ENCODE assay signal across 27 mouse cellular contexts in the genomic region with DNA sequence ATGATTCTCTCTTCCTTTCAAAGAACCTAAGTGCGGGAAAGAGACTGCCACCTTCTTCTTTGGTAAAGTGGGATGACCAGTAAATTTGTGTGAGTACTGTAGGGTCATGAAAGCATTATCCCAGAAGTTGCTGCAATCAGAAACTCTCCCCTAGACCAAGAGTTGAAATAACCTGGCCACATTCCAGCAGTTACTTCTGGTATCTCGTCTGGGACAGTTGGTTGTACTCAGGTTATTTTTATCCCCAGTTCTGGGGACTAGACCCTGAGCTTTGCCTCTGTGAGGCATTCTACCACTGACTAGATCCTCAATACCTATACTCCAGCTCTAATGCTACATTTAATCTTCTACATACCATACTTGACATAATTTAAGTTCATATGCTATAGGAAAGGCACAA.
A peak's percentile ranks its signal among the peaks of the same experiment; 100 is the strongest.
DNase-seq lines count a peak whose midpoint lies in the region; ATAC-seq and TF ChIP-seq lines count a peak whose summit lies in the region.
"Had no signal": no experiment of that assay in that cellular context is flagged by ENCODE, and none has a peak within 500 bp of the region (broad histone marks: within the 10 kb centered on the region; RNA-seq: fewer than 3 reads in every experiment).

No protein-coding gene starts in this region.

- H3K27ac ChIP-seq in heart, postnatal 0 days (ENCODE audit: low read depth) = peak overlapping the region; percentile 13; the same call in 1 of the 2 replicates
- no peak overlapping the region for H3K27ac ChIP-seq in liver, postnatal 0 days (ENCODE audit: low read depth)
- H3K27ac ChIP-seq: embryonic facial prominence, embryonic 10.5 days; forebrain, embryonic 10.5 days; hindbrain, embryonic 10.5 days; intestine, embryonic 15.5 days; midbrain, embryonic 15.5 days; neural tube, embryonic 12.5 days; stomach, embryonic 15.5 days had no signal

- 0 out of 2 replicates have a peak, but pooled peaks have one; percentile 20 for ATAC-seq in frontal cortex, adult (ENCODE audit: low TSS enrichment)
- peak; percentile 70 for ATAC-seq in heart, postnatal 0 days (ENCODE audit: insufficient read depth, low read depth)
- no peak for ATAC-seq in liver, postnatal 0 days
- ATAC-seq: forebrain, embryonic 16.5 days; hindbrain, embryonic 16.5 days; intestine, embryonic 15.5 days; midbrain, embryonic 15.5 days had no signal

- DNase-seq in frontal cortex, postnatal 10 days (ENCODE audit: low spot score in 2 of 2) = no peak
- DNase-seq in lung, postnatal 36 days = peak; percentile 3
- no peak for DNase-seq in lung, postnatal 25 days (ENCODE audit: low spot score)
- DNase-seq in heart, postnatal 0 days (ENCODE audit: low spot score) = peak; percentile 65
- DNase-seq in liver, postnatal 0 days = no peak
- no peak for DNase-seq in urinary bladder, postnatal 4 days (ENCODE audit: low spot score in 2 of 2)
- DNase-seq in right cerebral cortex, adult 2 months (ENCODE audit: low spot score in 2 of 2) = no peak
- DNase-seq: adrenal gland, postnatal 25 days; cerebellum, adult 11 months; cerebellum, adult 9-11 months; kidney, adult 9 months; kidney, postnatal 14 days; layer of hippocampus, postnatal 36 days; lung, adult 18-20 months; lung, postnatal 4 days; thymus, postnatal 4 days had no signal

- H3K27me3 ChIP-seq in heart, postnatal 0 days (ENCODE audit: control insufficient read depth, insufficient read depth, low read length) = no peaks in the 10 kb centered on the region
- H3K27me3 ChIP-seq in liver, postnatal 0 days (ENCODE audit: insufficient read depth, low read length) = 0 out of 2 replicates have a peak, but pooled peaks cover 2% of the 10 kb centered on the region
- H3K27me3 ChIP-seq: intestine, embryonic 15.5 days; midbrain, embryonic 15.5 days; neural tube, embryonic 12.5 days; stomach, embryonic 15.5 days had no signal

- peaks cover 39% of the 10 kb centered on the region for H3K4me1 ChIP-seq in heart, postnatal 0 days (ENCODE audit: control insufficient read depth, insufficient read depth)
- H3K4me1 ChIP-seq in liver, postnatal 0 days (ENCODE audit: insufficient read depth) = no peaks in the 10 kb centered on the region
- H3K4me1 ChIP-seq: hindbrain, embryonic 10.5 days; intestine, embryonic 15.5 days had no signal

- no peak for TF ChIP-seq CTCF in heart, postnatal 0 days (IDR thresholded peaks at IDR 0.05; ENCODE audit: low read depth)
- TF ChIP-seq CTCF in liver, postnatal 0 days (IDR thresholded peaks at IDR 0.05; ENCODE audit: low read depth) = no peak

- no peak for TF ChIP-seq EP300 in heart, postnatal 0 days (IDR thresholded peaks at IDR 0.05; ENCODE audit: low read depth)
- TF ChIP-seq EP300 in liver, postnatal 0 days (IDR thresholded peaks at IDR 0.05; ENCODE audit: low read depth) = no peak

- no peaks in the 10 kb centered on the region for H3K9me3 ChIP-seq in heart, postnatal 0 days (replicated peaks; ENCODE audit: control insufficient read depth, low read length)
- no peaks in the 10 kb centered on the region for H3K9me3 ChIP-seq in liver, postnatal 0 days (ENCODE audit: low read length)
- H3K9me3 ChIP-seq: embryonic facial prominence, embryonic 10.5 days; forebrain, embryonic 10.5 days; hindbrain, embryonic 10.5 days; intestine, embryonic 15.5 days; midbrain, embryonic 15.5 days; neural tube, embryonic 12.5 days; stomach, embryonic 15.5 days had no signal

- no peak overlapping the region for H3K9ac ChIP-seq in heart, postnatal 0 days (replicated peaks; ENCODE audit: low read depth, low read length)
- H3K9ac ChIP-seq in liver, postnatal 0 days (replicated peaks) = no peak overlapping the region
- H3K9ac ChIP-seq: intestine, embryonic 15.5 days; midbrain, embryonic 15.5 days; neural tube, embryonic 12.5 days; stomach, embryonic 15.5 days had no signal

- no peaks in the 10 kb centered on the region for H3K36me3 ChIP-seq in heart, postnatal 0 days (replicated peaks; ENCODE audit: control insufficient read depth, insufficient read depth, low read length)
- no peaks in the 10 kb centered on the region for H3K36me3 ChIP-seq in liver, postnatal 0 days (replicated peaks; ENCODE audit: insufficient read depth, low read length)
- H3K36me3 ChIP-seq: embryonic facial prominence, embryonic 10.5 days; forebrain, embryonic 10.5 days; hindbrain, embryonic 10.5 days; intestine, embryonic 15.5 days; midbrain, embryonic 15.5 days; neural tube, embryonic 12.5 days; stomach, embryonic 15.5 days had no signal

- WGBS in heart, postnatal 0 days = 24% methylated on average over 2 of the region's 2 CpGs
- 39% methylated on average over 2 of the region's 2 CpGs for whole genome bisulfite sequencing in liver, postnatal 0 days (ENCODE audit: insufficient replicate concordance)

- H3K4me2 ChIP-seq in heart, postnatal 0 days (ENCODE audit: low read depth, low read length) = no peak overlapping the region
- no peak overlapping the region for H3K4me2 ChIP-seq in liver, postnatal 0 days (ENCODE audit: low read depth, low read length)
- H3K4me2 ChIP-seq: intestine, embryonic 15.5 days; liver, embryonic 11.5 days; midbrain, embryonic 15.5 days; neural tube, embryonic 12.5 days; stomach, embryonic 15.5 days had no signal

- H3K4me3 ChIP-seq in heart, postnatal 0 days (ENCODE audit: low read depth, low read length) = no peak overlapping the region
- no peak overlapping the region for H3K4me3 ChIP-seq in liver, postnatal 0 days (ENCODE audit: low read depth, low read length)
- H3K4me3 ChIP-seq: embryonic facial prominence, embryonic 10.5 days; forebrain, embryonic 10.5 days; hindbrain, embryonic 10.5 days; intestine, embryonic 15.5 days; midbrain, embryonic 15.5 days; neural tube, embryonic 12.5 days; stomach, embryonic 15.5 days had no signal

Comparison
In these comparisons a context has a peak if more than half of its experiments do, and no peak if none do; other contexts are left out.
1. DNase-seq: peak in lung, postnatal 36 days (single experiment) and heart, postnatal 0 days (single experiment); none in frontal cortex, postnatal 10 days (0 of 2), lung, postnatal 25 days (single experiment), liver, postnatal 0 days (single experiment), urinary bladder, postnatal 4 days (0 of 2) and right cerebral cortex, adult 2 months (0 of 2).